Mouse (Mus musculus) embryonic facial prominence, embryonic 10.5 days (tissue): ENCODE data around the gene Fbxl20. TPM values are rescaled to one million over a fixed set of nuclear protein-coding genes. Genes with fewer than 3 reads are reported as not detected.

Source experiments
- DNase-seq: peaks from one replicate; pipeline ENCODE4 v3.0.0-alpha.2; 2017; ENCODE audit warnings: low spot score
- H3K27ac ChIP-seq: fragments of 300-500 bp; sonication (generic); replicated peaks from 2 replicates; pipeline ENCODE4 v1.5.1; 2016; ENCODE audit warnings: mild to moderate bottlenecking
- H3K27me3 ChIP-seq: fragments of 300-500 bp; sonication (generic); replicated peaks from 2 replicates; pipeline ENCODE4 v1.6.1; 2016; ENCODE audit warnings: low read depth, mild to moderate bottlenecking; ENCODE audit not compliant: poor library complexity, severe bottlenecking
- H3K36me3 ChIP-seq: fragments of 300-500 bp; sonication (generic); replicated peaks from 2 replicates; pipeline ENCODE4 v1.6.1; 2016; ENCODE audit warnings: mild to moderate bottlenecking, moderate library complexity
- H3K4me1 ChIP-seq: fragments of 300-500 bp; sonication (generic); 2 replicates; pipeline ENCODE4 v1.6.1; 2016
- H3K4me3 ChIP-seq: fragments of 300-500 bp; sonication (generic); 2 replicates; pipeline ENCODE4 v1.5.1; 2016; ENCODE audit warnings: mild to moderate bottlenecking, moderate library complexity
- H3K9me3 ChIP-seq: fragments of 300-500 bp; sonication (generic); 2 replicates; pipeline ENCODE4 v1.6.1; 2016; ENCODE audit warnings: mild to moderate bottlenecking
- WGBS: fragments of 180-500 bp; shearing (Covaris S2); methylation state at CpG from one replicate; pipeline ENCODE4 v1.1.7; 2016; 5-methylcytosine and 5-hydroxymethylcytosine counted together
- polyA plus RNA-seq: library from polyadenylated mRNA; unstranded; fragments of >200 nt; fragmentation: Nextera tagmentation; extraction: Ambion mirVana; gene quantifications from 2 replicates; pipeline ENCODE4 v1.2.1, GENCODE M21; 2016

The Fbxl20 gene
- polyA plus RNA-seq, 1 experiment from 2014 or later: 23.0 TPM

DNA sequence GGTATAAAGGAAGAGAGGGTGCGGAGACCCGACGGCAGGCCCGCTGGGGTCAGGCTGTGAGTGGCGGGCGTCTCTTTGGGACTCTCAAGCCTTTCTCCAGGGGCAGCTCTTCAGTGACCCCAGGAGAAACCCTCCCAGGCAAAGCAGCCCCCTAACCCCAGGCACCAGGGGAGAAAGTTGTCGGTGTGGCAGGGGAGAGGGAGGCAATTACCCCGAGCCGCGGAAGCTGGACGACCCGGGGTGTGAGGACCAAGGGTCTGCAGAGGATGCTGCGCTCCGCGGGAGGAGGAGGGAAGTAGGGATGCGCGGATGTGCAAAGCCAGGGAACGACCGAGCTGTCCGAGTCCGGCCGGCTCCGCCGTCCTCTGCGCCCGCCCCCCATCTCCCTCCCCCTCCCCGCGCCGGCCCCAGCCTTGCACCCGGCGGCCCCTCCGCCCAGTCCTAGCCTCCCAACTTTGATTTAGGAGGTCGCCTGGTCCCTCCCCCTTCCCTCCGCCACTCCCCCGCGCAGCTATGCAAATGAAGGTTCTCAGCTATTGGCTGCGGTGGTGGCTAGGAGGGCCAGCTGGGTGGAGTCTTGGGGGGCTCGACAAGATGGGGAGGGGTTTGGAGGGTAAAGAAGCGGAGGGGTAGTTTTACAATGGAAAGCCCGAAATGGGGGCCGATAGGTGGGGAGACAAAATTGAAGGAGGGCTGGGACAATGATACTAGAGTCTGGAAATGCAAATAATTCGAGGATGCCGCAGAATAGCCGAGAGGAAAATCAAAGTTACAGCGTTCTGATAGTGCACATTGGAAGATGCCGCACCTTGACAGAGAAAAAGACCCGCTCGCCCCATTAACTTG, 97.0 kb downstream of the Fbxl20 start, which contains the start of gene Stac2:
TSS of gene Stac2 (minus strand) at position 474 of the 846 bp plus-strand sequence.
- WGBS: 2% methylated on average over 48 of the region's 48 CpGs
- Histone ChIP-seq H3K4me1 (peaks cover 39% of the 10 kb centered on the region), H3K9me3 (no peaks in the 10 kb centered on the region), H3K27ac (peak within 1 kb of the TSS; percentile 64), H3K36me3 (no peaks in the 10 kb centered on the region), H3K4me3 (peak within 1 kb of the TSS; percentile 61), H3K27me3 (peaks cover 87% of the 10 kb centered on the region)
- peak; percentile 92 for DNase-seq

- Histone ChIP-seq H3K4me1 (peaks cover 35% of the 10 kb centered on the region), H3K4me3 (peak overlapping the region; percentile 61), H3K9me3 (no peaks in the 10 kb centered on the region), H3K27ac (peak overlapping the region; percentile 64; the same call in 1 of the 2 replicates), H3K36me3 (no peaks in the 10 kb centered on the region), H3K27me3 (peaks cover 95% of the 10 kb centered on the region)
- DNase-seq: peak; percentile 59
- 1% methylated on average over 83 of the region's 83 CpGs for WGBS
These were observed 97.8 kb downstream of the Fbxl20 start for GRCm38 (mm10) chr11:98052129-98052988.

GRCm38 (mm10) chr11:98051611-98052128, 98.5 kb downstream of the Fbxl20 start:
- no peaks in the 10 kb centered on the region for H3K9me3 ChIP-seq
- no peaks in the 10 kb centered on the region for H3K36me3 ChIP-seq
- peaks cover 31% of the 10 kb centered on the region for H3K4me1 ChIP-seq
- WGBS: 8% methylated on average over 12 of the region's 12 CpGs
- H3K4me3 ChIP-seq: peak overlapping the region; percentile 61
- no peak for DNase-seq
- H3K27ac ChIP-seq: no peak overlapping the region
- H3K27me3 ChIP-seq: peaks cover 90% of the 10 kb centered on the region

DNA sequence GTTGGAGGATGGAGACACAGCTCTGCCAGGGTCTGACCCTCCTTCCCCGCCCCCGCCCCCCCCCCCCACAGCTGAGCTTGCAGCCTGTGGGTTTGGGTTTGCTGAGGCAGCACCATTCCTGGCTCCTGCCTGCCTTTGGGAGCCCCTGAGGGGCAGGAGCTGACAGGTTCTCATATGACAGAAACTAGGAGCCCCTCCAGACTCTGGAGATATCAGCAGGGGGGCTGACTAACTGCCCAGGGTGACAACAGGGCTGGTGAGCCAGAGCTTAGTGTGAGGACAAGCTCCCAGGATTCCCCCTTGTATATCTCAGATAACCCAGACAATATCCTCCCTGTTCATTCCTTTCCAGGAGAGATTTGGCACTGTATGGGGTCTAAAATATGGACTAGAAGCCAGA, 99.3 kb downstream of the Fbxl20 start:
- 43% methylated on average over 2 of the region's 2 CpGs for WGBS
- H3K27ac ChIP-seq: no peak overlapping the region
- peak overlapping the region; percentile 23; the same call in 1 of the 2 replicates for H3K4me3 ChIP-seq
- H3K27me3 ChIP-seq: peaks cover 88% of the 10 kb centered on the region
- H3K4me1 ChIP-seq: peaks cover 31% of the 10 kb centered on the region
- DNase-seq: no peak
- no peaks in the 10 kb centered on the region for H3K9me3 ChIP-seq
- H3K36me3 ChIP-seq: no peaks in the 10 kb centered on the region

- Histone ChIP-seq H3K9me3 (no peaks in the 10 kb centered on the region), H3K4me1 (peaks cover 31% of the 10 kb centered on the region), H3K4me3 (peak overlapping the region; percentile 23; the same call in 1 of the 2 replicates), H3K27me3 (peaks cover 83% of the 10 kb centered on the region), H3K27ac (no peak overlapping the region), H3K36me3 (no peaks in the 10 kb centered on the region)
- 42% methylated on average over 2 of the region's 2 CpGs for WGBS
- DNase-seq: no peak
These were observed 99.7 kb downstream of the Fbxl20 start for GRCm38 (mm10) chr11:98050520-98050815.

GRCm38 (mm10) chr11:98049672-98050519, 100.3 kb downstream of the Fbxl20 start:
- WGBS: 72% methylated on average over 14 of the region's 14 CpGs
- no peak for DNase-seq
- H3K27me3 ChIP-seq: peaks cover 77% of the 10 kb centered on the region

GRCm38 (mm10) chr11:98047745-98048144, 102.5 kb downstream of the Fbxl20 start:
- Histone ChIP-seq H3K9me3 (no peaks in the 10 kb centered on the region), H3K36me3 (no peaks in the 10 kb centered on the region), H3K4me1 (peaks cover 19% of the 10 kb centered on the region), H3K27ac (no peak overlapping the region), H3K4me3 (no peak overlapping the region), H3K27me3 (peaks cover 66% of the 10 kb centered on the region)
- 71% methylated on average over 4 of the region's 4 CpGs for WGBS
- DNase-seq: no peak

More at GRCm38 (mm10) chr11:98049672-98050519, 100.3 kb downstream of the Fbxl20 start:
- Histone ChIP-seq H3K36me3 (no peaks in the 10 kb centered on the region), H3K27ac (no peak overlapping the region), H3K9me3 (no peaks in the 10 kb centered on the region), H3K4me1 (peaks cover 31% of the 10 kb centered on the region), H3K4me3 (no peak overlapping the region)

DNA sequence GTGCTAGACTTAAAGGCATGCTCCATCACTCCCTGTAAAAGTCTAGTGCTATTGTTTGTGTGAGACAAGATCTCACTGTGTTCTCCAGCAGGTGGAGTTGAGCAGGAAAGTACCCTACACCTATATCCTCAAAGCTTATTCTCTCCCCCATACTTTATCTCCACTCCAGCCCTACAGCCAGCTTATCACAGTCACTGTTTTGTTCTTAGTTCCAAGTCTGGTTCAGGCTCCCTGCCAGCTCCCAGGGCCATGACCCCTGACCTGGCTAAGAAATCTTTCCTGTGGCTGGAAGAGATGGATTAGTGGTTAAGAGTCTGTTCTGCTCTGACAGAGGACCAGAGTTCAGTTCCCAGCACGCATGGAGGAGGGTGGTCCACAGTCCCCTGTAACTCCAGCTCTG, 103.7 kb downstream of the Fbxl20 start:
- H3K27me3 ChIP-seq: peaks cover 53% of the 10 kb centered on the region
- peaks cover 6% of the 10 kb centered on the region for H3K4me1 ChIP-seq
- DNase-seq: no peak
- H3K36me3 ChIP-seq: no peaks in the 10 kb centered on the region
- no peaks in the 10 kb centered on the region for H3K9me3 ChIP-seq
- WGBS: 65% methylated on average over 1 of the region's 1 CpGs
- no peak overlapping the region for H3K27ac ChIP-seq
- no peak overlapping the region for H3K4me3 ChIP-seq

DNA sequence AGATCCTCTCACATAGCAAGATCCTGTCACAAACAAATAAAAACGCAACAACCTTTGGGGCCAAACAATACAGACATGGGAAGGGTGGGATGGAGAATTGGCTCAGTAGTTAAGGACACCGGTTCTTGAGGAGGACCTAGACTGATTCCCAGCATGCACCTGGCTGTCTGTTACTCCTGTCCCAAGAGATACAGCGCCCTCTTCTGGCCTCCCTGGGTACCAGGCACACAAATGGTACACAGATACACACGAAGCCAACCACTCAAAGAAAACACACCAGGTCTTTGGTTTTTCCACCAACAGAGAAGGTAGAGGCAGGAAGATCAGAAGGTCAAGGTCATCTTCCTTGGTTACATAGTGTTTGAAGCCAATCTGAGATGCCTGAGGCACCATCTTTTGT, 104.6 kb downstream of the Fbxl20 start:
- H3K36me3 ChIP-seq: no peaks in the 10 kb centered on the region
- peaks cover 45% of the 10 kb centered on the region for H3K27me3 ChIP-seq
- DNase-seq: no peak
- no peak overlapping the region for H3K27ac ChIP-seq
- 62% methylated on average over 4 of the region's 4 CpGs for WGBS
- no peaks in the 10 kb centered on the region for H3K9me3 ChIP-seq
- H3K4me3 ChIP-seq: no peak overlapping the region
- peaks cover 6% of the 10 kb centered on the region for H3K4me1 ChIP-seq

- Histone ChIP-seq H3K9me3 (no peaks in the 10 kb centered on the region), H3K4me3 (no peak overlapping the region), H3K4me1 (peaks cover 6% of the 10 kb centered on the region), H3K27ac (no peak overlapping the region), H3K36me3 (no peaks in the 10 kb centered on the region), H3K27me3 (peaks cover 37% of the 10 kb centered on the region)
- 83% methylated on average over 5 of the region's 5 CpGs for WGBS
- no peak for DNase-seq
These were observed 106.1 kb downstream of the Fbxl20 start for GRCm38 (mm10) chr11:98044074-98044473.

- Histone ChIP-seq H3K27ac (no peak overlapping the region), H3K27me3 (peaks cover 30% of the 10 kb centered on the region), H3K4me3 (no peak overlapping the region), H3K36me3 (no peaks in the 10 kb centered on the region), H3K4me1 (peaks cover 11% of the 10 kb centered on the region), H3K9me3 (no peaks in the 10 kb centered on the region)
- 83% methylated on average over 6 of the region's 6 CpGs for WGBS
- DNase-seq: no peak
These were observed 107.5 kb downstream of the Fbxl20 start for GRCm38 (mm10) chr11:98042741-98043140.

- WGBS: 65% methylated on average over 8 of the region's 8 CpGs
- DNase-seq: no peak
These were observed 109.2 kb downstream of the Fbxl20 start for GRCm38 (mm10) chr11:98040975-98041374.

More at GRCm38 (mm10) chr11:98040975-98041374, 109.2 kb downstream of the Fbxl20 start:
- H3K4me1 ChIP-seq: peaks cover 20% of the 10 kb centered on the region
- H3K4me3 ChIP-seq: no peak overlapping the region
- H3K27me3 ChIP-seq: peaks cover 42% of the 10 kb centered on the region
- no peaks in the 10 kb centered on the region for H3K36me3 ChIP-seq
- no peaks in the 10 kb centered on the region for H3K9me3 ChIP-seq
- H3K27ac ChIP-seq: no peak overlapping the region; the same call in 1 of the 2 replicates
